Mouse (Mus musculus): Measurements from ENCODE around the gene Tmem129.

Tmem129 gene

DNA sequence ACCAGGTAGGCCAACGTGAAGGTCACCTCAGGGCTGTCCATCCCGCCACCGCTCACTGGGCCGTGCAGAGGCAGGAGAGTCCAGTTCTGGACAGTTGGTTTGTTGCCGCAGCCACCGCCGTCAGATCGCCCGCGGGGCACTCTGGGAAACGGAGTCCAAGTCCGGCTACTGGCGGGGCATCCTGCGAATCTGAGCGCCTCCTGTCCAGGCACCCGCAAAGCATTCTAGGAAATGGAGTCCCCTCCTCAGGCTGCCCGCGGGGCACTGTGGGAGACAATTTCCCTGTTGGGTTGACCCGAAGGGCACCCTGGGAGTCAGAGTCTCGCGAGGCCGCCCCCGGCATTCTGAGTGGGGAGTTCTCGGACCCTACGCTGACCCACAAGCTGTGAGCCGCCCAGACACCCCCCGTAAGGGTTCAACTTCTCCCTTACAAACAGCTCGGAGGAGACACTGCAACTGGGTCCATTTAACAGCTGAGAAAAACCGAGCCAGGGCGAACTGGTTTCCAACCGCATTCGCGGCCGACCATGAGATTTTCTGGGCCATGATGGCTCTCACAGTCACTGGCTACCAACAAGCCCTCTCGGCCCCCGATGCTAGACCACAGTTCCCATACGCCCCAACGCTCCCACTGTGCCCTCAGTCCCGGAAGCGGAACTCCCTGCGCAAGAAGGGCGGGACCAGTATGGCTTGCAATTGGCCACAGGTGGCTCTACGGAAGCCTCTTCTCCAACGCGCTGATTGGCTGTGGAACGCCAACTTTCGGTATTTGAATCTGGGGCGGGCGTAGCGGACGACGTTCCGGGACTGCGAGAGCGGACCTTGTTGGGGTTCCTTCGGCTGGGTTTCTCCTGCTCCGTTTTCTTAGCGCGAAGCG, at the start of gene Tmem129, which contains the start of gene Tacc3:
TSS of gene Tmem129 (minus strand) at position 630 of the 877 bp plus-strand sequence.
TSS of gene Tacc3 (plus strand) at position 342 of the 877 bp plus-strand sequence.
- DNase-seq: peak; percentile 97

DNA sequence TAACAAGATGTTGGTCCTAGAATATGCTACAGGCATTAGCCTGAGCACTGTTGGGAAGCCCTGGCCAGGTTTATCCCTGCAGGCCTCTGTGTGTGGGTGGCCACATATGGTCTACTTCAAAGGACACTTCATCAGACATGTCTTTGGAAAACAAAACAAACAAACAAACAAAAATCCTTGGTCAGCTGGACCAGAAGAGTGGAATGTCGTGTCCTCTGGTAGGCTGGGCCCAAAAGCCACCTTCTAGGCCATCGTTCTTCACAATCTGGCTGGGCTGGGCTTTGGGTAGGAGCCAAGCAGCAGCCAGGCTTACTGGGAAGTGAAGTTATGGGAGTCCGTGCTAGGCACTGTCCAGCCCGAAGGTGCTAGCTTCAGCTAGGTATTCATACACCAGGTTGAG, 48.9 kb upstream of the Tmem129 start:
- DNase-seq: no peak

DNA sequence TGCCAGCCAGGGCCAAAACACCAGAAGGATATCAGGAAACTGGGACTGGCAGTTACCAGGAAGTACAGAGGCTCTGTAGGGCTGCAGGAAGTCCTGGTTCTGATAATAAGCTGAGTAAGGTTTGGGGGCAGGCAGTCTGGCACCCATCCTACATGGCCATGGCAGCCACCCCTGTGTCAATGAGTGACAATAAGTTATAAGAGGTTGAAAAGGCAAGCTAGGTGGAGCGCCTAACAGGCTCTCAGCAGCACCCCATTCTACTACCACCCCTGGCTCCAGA, 48.1 kb upstream of the Tmem129 start:
- DNase-seq: no peak

DNA sequence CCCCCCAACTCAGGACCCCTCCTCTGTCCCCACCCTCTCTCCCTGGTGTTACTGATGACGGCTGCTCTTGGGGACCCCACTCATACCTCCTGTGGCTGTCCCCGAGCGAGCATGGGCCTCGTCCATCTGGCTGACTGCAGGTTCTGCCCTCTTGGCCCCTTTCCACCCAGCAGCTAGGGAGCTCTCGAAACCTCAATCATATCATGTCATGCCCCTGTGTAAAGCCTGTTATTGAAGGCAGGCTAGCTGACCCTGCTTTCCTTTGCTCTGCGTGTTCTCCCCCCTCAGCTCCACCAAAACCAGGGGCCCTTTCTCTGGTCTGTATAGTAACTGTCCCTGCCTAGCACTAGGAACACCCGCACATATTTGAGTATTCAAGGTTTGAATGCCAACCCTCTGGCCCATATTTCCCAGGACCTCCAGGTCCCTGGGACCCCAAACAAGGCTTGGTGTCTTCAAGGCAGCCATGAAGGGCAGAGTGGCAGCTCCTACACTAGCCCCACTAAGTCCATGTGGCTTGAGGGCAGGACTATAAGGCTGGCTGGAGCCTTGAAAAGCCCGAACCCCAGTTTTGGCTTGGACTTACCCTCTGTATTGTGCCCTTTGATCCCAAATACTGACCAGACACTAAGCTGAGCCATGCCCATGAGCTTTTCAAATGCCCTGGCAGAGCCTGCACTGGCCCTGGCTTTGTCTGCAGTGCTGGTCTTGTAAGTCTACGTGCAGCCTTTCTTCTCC, 47.6 kb upstream of the Tmem129 start:
- no peak for DNase-seq

DNA sequence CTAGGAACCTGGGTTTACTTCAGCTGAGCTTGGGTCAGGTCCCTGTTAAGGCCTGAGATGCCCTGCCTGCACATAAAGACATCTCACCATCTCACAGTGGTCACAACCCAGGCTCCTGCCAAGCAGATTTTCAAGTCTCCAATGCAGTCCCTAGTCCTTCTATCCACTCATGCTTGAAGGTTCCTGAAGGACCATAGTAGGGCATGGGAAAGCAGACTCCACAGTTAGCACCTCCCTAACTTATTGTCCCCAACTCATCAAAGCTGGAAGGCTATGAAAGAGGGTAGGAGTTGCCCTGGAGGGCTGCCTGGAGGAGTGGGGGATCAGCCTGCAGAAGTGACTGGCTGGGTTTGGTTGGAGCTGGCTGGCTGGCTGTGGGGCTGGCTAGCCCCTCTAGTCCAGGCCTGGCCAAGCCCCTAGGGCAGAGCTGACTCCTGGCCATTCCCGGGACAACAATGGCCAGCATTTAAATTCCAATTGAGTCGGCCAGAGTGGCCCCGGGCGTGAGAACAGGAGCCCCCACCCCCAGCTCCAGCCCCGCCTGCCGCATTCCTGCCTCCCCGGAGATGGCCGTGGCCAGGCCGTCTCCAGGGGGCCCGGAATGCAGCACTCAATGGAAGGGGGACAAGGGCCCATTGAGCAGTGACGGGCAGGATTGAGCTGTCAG, 46.9 kb upstream of the Tmem129 start:
- DNase-seq: no peak

DNA sequence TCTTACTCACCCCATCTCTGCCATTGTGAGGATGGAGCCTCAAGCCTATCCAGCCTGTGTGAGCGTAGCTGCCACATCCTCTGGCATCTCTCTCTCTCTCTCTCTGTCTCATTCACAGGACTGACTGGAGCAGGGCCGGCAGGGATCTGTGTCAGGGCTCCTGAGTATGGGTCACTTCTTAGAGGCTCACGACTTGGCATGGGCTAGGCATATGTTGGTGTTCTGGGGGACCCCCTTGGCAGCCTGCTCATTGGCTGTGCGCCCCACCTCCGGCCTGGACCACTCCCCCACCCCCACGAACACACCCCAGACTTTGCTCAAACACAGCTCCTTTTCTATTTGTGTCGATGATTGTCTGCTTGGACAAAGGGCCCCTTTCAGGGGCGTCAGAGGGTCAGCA, 45.8 kb upstream of the Tmem129 start:
- DNase-seq: no peak

DNA sequence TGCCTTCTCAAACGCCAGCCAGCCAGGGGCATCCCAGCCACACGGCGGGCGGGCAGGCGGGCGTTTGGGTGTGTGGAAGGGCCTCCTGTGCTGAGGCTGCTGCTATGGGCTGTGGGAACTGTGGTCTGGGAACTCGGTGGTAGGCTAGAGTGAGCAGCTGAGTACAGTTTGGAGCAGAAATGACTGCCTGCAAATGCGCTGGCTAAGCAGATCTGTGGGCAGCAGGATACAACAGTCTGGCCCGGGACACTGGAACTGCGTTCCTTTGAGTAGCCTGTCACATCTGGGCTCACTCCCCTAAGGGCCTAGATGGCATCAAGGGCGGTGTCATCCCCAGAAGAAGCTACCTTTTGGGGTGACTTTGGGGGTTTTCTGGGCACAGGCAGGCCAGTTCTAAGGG, 43.6 kb upstream of the Tmem129 start:
- no peak for DNase-seq

DNA sequence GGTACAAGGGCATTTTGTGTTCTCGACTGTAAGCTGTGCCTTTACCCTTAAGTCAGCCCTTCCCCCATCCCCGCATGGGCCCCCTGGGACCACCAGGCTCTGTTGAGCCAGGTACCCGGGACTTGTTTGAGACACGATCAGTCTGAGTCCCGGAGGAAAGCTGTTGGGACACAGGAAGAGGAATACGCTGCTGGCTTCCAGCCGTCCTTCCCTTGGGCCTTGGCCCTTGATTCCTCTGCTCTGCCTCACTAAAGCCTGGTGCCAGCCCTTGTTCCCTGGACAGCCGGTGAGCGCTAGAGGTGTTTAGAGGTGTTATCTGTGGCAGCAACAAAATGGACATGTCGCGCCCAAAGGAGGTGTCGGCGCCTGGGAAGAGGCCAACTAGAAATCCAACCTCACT, 41.8 kb upstream of the Tmem129 start:
- DNase-seq: no peak

DNA sequence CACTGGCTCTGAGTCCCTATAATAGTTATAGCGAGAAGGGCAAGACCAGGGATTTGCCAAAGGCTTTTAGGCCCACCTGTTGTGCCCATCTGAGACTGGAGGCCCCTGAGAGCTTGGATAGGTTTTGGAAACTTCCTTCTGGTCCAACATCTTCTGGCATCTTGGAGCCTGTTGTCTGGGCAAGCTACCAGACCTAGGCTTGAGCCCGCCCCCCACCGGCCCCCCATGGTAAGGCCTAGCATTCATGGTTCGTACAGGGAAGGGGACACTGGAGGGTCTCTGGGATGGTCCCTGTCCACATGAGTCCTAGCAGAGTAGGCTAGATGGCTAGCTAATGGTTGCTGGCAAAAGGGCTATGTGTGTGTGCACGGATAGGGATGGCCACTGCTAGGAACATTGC, 40.5 kb upstream of the Tmem129 start:
- no peak for DNase-seq

DNA sequence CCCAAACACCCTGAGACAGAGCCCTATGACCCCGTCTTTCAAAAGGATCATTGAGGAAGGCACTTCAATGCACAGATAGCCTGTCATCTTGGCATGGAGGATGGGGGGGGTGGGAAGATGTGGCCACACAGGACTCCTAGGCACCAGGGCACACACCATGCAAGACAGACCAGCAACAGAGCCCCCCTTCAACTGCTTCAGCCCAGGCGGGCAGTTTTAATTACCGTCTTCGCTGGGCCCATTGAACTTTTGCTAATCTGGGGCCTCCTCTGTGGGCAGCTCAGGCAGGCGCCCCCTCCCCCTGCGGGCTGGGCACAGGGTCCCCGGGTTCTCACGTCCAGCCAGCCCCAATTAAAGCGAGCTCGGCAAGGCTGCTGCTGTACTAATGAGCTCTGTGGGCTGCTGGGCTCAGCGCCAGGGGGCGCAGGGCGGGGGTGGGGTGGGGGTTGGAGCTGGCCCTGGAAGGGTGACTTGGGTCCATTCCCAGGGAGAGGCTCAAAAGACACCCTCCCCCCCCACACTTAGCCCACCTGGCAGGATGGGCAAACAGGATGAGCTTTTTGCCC, 39.8 kb upstream of the Tmem129 start:
- no peak for DNase-seq

DNA sequence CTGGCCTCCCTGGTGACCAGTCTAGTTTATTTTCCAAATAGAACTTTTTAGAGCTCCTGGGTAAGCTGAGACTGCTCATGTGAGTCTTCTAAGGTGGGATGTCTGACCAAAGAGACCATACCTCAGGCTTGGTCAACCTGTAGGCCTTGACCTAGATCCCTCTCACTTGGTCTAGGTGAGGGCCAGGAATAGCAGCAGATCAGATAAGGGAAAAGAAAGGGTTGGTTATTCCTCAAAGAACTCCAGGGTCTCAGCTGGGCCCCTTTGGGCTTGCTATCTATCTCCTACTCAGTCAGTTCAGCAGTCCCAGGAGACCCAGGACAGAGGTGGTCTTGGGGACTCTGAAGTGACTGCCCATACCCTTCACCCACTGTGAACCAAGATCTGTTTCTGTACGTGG, 39.3 kb upstream of the Tmem129 start:
- DNase-seq: no peak

DNA sequence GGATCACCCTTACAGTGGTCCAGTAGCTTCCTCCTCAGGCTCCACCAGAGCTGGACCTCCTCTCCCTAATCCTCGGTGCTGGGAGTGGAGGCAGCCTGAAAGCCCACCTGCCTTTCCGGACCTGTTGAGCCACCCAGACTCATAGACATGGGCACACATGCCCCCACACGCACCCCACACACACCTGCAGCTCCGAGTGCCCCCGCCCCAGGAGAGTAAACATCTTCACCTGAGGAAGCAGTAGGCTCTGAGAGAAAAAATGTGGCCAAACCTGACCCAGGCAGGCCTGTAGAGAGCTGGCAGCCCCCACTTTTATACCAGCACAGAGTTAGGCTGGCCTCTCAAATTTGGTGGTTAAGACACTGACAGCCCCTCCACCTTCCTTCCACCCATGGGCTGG, 38.2 kb upstream of the Tmem129 start:
- DNase-seq: no peak

DNA sequence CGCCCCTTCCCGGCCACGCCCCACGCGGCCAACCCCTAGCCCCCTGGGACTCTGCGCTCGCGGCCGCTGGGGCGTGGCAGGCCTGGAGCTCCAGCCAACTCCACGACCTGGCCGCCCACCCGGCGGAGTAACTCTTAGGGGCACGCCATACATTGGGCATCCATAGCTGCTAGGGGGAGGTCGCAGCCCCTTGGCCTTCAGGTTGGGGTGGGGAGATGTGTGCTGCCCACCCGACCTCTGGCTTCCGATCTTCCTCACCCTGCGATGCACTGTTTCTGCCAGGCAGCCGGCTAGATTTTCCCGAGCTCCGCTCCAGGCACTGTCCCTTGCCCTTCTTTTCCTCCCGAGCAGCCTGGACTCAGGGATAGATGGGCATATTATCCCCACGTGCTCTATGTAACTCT, 37.5 kb upstream of the Tmem129 start:
- no peak for DNase-seq

DNA sequence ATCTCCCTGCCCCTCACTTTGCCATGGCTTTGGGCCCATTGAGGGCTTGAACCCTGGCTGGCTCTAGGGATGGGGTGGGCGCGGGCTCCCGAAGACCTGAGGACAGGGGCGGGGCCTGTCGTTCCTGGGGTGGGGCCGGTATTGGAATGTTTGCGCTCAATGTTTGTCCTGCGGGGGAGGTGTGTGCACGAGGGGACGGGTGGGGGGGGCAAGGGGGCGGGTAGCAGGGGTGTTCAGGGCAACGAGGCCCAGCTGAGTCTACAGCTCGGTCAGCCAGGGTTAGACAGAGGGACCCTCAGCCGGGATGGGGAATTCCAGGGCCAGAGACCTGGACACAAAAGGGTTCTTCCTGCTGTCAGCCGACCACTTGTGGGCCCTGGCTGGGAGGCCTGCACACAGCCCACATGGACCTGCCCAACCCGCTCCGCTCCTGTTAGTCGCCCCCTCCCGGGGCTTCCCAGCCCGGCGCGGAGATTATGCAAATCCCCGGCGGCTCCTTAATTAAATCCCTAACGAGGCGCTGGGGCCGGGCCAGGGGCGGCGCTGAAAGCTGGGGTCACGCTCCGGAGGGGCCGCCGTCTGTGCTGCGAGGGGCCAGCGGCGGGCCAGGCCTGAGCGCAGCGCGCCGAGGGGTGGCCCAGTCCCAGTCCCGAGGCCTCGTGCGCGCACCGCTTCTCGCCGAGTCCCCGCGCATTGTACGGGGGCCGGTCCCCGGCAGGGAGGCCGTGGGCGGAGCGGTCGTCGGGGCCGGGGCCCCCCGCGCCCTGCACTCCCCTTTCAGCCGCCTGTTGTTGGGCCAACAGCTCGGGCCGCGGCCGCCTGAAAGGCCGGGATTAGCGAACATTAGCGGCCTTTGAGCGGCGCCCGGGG, 36.9 kb upstream of the Tmem129 start:
- peak; percentile 52 for DNase-seq

DNA sequence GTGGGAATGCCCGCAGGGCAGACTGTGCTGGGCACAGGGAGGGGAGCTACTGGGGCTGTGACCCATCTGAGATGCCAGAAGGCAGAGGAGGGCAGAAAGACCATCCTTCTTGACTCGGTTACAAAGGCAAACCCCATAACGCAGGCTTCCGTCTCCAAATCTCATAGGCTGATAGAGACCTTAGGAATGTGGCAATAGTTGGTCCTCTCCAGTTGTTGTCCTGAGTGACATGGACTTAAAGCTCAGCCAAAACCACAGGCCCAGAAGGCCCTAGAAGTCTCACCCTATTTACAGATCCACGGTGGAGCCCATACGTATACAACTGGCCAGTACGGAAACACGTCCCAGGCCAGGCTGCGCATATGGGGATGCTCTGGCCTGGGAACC, 36.2 kb upstream of the Tmem129 start:
- DNase-seq: no peak

DNA sequence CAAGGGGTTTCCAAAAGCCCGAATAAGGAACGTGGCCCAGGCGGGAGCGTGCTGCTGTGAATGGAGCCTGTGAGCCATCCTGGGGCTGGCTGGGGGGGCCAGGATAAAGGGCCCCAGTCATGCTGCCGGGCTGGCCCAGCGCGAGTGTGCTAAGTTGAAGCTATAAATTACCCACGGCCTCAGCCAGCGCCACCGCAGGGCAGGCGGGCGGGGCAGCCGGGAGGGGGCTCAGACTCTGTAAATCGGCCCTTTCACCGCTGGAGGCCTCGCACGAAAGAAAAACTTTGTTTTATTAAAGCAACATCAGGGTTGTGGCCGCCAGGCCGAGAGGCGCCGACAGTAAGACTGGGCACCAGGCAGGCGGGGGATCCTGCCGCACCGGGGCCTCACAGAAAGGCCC, 34.2 kb upstream of the Tmem129 start:
- DNase-seq: peak; percentile 34

DNA sequence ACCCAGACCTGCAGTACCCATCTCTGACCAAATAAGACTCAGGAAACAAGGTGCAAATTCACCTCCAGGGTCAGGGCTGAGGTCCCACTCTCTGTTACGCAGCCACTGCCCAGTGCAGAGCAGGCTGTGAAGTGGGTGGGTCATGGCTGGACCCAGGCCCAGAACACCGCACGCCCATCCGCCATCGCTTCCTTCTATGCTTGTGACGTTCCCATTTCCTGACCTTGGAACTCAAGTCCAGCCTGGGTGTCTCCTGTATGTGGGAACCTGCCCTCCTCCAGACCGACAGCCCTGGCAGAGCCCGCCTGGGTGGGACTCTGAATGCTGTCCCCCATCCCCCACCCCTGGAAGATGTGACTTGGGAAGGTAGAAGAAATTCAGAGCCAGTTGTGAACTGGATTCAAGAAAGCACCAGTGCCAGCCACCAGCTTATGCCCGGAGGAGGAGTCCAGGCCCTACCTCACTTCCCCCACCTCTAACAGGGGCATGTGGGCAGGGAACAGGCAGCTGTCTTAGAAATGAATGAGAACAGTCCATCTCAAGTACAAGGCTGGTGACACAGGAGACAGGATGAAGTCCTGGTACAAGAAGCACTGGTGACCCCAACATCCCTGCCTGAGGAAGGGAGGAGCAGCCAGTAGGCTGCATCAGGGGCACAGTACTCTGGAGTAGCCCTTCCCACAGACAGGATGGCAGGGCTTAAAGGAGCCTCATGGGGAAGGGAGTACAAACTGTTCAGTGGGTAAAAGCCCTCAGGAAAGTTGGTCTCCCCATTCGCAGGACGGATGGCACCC, 31.8 kb upstream of the Tmem129 start:
- DNase-seq: no peak

DNA sequence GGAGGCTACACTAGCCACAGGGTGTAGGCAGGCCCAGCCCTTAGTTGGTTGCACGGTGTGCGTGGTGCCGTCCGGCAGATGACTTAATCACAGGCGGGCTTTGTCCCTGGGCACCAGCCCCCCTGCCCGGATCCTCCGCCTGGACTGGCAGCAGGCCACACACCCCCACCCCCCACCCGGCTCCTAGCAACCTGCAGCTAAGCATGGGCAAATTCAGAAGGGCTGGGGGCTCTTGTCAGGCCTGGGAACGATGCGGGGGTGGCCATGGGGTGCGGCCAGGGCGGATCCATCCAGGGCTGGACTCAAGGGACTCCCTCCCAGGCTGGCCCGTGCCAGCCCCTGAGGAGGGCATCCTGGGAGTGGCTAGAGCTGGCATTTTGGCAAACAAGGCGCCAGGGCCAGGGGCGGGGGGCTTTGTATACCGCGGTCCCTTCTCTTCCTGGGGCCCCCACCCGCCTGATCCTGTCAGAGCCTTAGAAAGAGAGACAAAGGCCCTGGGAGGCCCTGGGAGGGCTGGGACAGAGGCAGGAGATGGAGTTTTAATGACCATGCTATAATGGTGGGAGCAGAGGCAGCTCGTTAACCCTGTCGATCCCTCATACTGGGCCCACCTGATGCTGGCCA, 31.1 kb upstream of the Tmem129 start:
- no peak for DNase-seq

DNA sequence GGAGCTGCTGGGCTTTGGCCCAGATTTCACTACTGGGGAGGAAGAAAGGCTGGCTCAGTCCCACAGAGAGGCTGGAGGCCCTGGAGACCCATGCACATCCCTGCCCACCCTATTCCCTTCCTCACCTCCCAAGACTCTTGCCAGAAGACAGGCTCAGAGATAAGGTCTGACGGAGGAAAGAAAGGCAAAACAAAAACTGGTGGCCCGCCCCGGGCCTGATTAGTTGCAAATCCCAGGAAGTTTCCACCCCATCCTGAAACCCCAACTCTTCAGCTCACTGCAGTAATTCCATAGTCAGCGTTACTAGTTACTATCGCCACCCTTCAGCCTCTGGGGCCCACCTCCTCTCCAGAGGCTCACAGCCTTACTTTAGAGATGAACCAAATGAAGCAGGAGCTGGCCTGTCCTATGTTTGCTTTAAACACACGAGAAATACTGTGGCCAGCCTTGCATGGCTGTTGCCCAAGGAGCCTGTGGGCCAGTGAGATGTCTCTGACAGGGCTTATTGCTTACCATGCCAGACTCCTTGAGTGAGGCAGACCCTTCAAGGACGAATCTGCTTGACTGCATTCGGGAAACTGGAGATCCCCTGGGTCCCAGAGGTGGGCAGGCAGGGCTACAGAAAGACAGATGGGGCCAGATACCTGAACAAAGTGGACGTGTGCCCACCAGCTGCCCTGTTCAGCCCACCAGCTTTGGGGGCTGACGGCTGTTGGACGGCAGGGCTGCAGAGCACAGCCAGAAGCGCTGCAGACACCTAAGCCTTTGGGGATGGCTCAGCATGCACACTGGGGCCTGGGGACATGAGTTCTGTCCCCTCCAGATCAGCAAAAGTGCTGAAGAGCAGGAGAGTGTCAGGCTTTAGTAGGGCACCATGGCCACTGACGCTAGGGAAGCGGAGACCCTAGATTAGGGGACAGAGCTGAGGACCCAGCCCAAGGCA, 30.3 kb upstream of the Tmem129 start:
- no peak for DNase-seq

DNA sequence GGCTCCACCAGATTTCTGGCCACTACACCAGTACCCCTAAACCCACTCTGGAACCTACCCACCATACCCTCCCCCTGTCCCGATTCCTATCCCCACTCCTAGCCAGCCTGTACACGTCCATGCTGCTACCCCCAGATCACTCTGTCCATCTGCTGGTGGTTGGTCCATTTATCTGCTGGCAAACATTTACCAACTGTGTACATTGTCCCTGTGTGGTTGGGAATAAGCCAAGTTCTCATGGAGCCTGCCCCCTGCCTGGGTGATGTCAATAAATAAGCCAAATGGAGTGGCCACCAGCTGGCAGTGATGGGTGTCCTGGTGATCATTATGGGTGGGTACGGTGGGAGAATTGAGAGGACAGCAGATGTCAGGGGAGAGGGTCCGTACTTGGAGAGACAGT, 28.9 kb upstream of the Tmem129 start:
- DNase-seq: no peak

Measured in liver (tissue).